Mouse (Mus musculus) hindbrain, postnatal 0 days (tissue): ENCODE measurements around the gene Ccdc60. TPM values are rescaled to one million over a fixed set of nuclear protein-coding genes. Genes with fewer than 3 reads are reported as not detected.
"Not testable (repeated sequence)": the region's sequence is repeated elsewhere in the genome, so short reads cannot be mapped to it uniquely, and the experiment has no call there.

Experiments used
- ATAC-seq: fragments of 200-750 bp; cut with Nextera tagmentation; 2 replicates; pipeline ENCODE4 v1.8.0; 2017; ENCODE audit warnings: mild to moderate bottlenecking, moderate TSS enrichment, moderate library complexity
- DNase-seq: peaks from one replicate; pipeline ENCODE4 v3.0.0-alpha.2; 2015; ENCODE audit warnings: low spot score
- H3K27ac ChIP-seq: fragments of 300-500 bp; sonication (generic); 2 replicates; pipeline ENCODE4 v1.5.1; 2014; ENCODE audit warnings: mild to moderate bottlenecking
- H3K27me3 ChIP-seq: fragments of 300-500 bp; sonication (generic); 2 replicates; pipeline ENCODE4 v1.6.1; 2014; ENCODE audit warnings: low read length, mixed read lengths; ENCODE audit not compliant: insufficient read depth
- H3K36me3 ChIP-seq: fragments of 300-500 bp; sonication (generic); 2 replicates; pipeline ENCODE4 v1.6.1; 2014; ENCODE audit warnings: low read length, mixed read lengths; ENCODE audit not compliant: insufficient read depth
- H3K4me1 ChIP-seq: fragments of 300-500 bp; sonication (generic); 2 replicates; pipeline ENCODE4 v1.6.1; 2014; ENCODE audit warnings: antibody characterized with exemption, low read length, mixed read lengths; ENCODE audit not compliant: insufficient read depth
- H3K4me2 ChIP-seq: fragments of 300-500 bp; sonication (generic); 2 replicates; pipeline ENCODE4 v1.6.1; 2014; ENCODE audit warnings: low read depth, mild to moderate bottlenecking, low read length, moderate library complexity, mixed read lengths
- H3K4me3 ChIP-seq: fragments of 300-500 bp; sonication (generic); 2 replicates; pipeline ENCODE4 v1.5.1; 2014; ENCODE audit warnings: low read length
- H3K9ac ChIP-seq: fragments of 300-500 bp; sonication (generic); replicated peaks from 2 replicates; pipeline ENCODE4 v1.6.1; 2014; ENCODE audit warnings: mild to moderate bottlenecking, low read length, moderate library complexity, mixed read lengths
- H3K9me3 ChIP-seq: fragments of 300-500 bp; sonication (generic); 2 replicates; pipeline ENCODE4 v1.6.1; 2016; ENCODE audit warnings: low read length, mixed read lengths
- CTCF ChIP-seq: IDR thresholded peaks from 2 replicates; pipeline ENCODE4 v1.5.1; 2016; ENCODE audit warnings: antibody characterized with exemption, control low read depth, low read depth
- WGBS: fragments of 180-500 bp; shearing (Covaris S2); extraction: QIAGEN DNeasy Blood & Tissue Kit; methylation state at CpG from one replicate; pipeline ENCODE4 v1.1.7; 2014; 5-methylcytosine and 5-hydroxymethylcytosine counted together
- polyA plus RNA-seq: library from polyadenylated mRNA; unstranded; fragments of >200 nt; fragmentation: Nextera tagmentation; extraction: Ambion mirVana; gene quantifications from 2 replicates; pipeline ENCODE4 v1.2.1, GENCODE M21; 2015
- total RNA-seq: library from RNA; depleted of rRNA; stranded (reverse); fragments of >200 nt; gene quantifications from 2 replicates; pipeline ENCODE4 v1.2.3, GENCODE M21; 2014

Ccdc60 gene
- total and polyA plus RNA-seq, 2 experiments from 2014 or later: 0.73 to 2.3 TPM

- Histone ChIP-seq H3K9ac (no peak overlapping the region), H3K4me1 (no peaks in the 10 kb centered on the region), H3K27me3 (no peaks in the 10 kb centered on the region), H3K27ac (no peak overlapping the region), H3K4me3 (no peak overlapping the region), H3K9me3 (no peaks in the 10 kb centered on the region), H3K4me2 (no peak overlapping the region), H3K36me3 (no peaks in the 10 kb centered on the region)
- 33% methylated on average over 13 of the region's 13 CpGs for WGBS
- no peak for DNase-seq
- no peak for TF ChIP-seq CTCF
- ATAC-seq: no peak
These were observed 108.2 kb downstream of the Ccdc60 start for GRCm38 (mm10) chr5:116180594-116180993.

DNA sequence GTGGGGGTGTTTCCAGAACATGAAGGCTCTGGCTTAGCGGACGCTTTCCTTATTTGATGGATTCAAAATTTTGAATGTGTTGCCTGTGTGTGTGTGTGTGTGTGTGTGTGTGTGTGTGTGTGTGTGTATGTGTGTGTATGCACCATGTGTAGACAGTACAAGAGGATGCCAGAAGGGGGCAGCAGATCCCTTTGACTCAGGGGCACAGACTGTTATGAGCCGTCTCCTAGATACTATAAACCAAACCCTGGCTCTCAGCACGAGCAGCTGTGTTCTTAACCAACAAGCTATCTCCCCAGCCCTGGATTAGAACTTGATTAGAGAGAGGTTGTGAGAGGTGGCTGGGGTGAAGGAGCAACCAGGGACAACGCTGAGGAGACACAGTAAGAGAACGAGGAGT lies 117.1 kb downstream of the Ccdc60 start:
- no peak for TF ChIP-seq CTCF
- DNase-seq (no peak), ATAC-seq (no peak)
- H3K9me3 ChIP-seq: 0 out of 2 replicates have a peak, but pooled peaks cover 3% of the 10 kb centered on the region
- no peaks in the 10 kb centered on the region for H3K36me3 ChIP-seq
- H3K4me3 ChIP-seq: no peak overlapping the region
- no peak overlapping the region for H3K9ac ChIP-seq
- no peak overlapping the region for H3K4me2 ChIP-seq
- no peak overlapping the region for H3K27ac ChIP-seq
- 92% methylated on average over 6 of the region's 6 CpGs for WGBS
- no peaks in the 10 kb centered on the region for H3K27me3 ChIP-seq
- no peaks in the 10 kb centered on the region for H3K4me1 ChIP-seq

GRCm38 (mm10) chr5:116166965-116167364 lies 121.8 kb downstream of the Ccdc60 start:
- no peak for TF ChIP-seq CTCF

DNA sequence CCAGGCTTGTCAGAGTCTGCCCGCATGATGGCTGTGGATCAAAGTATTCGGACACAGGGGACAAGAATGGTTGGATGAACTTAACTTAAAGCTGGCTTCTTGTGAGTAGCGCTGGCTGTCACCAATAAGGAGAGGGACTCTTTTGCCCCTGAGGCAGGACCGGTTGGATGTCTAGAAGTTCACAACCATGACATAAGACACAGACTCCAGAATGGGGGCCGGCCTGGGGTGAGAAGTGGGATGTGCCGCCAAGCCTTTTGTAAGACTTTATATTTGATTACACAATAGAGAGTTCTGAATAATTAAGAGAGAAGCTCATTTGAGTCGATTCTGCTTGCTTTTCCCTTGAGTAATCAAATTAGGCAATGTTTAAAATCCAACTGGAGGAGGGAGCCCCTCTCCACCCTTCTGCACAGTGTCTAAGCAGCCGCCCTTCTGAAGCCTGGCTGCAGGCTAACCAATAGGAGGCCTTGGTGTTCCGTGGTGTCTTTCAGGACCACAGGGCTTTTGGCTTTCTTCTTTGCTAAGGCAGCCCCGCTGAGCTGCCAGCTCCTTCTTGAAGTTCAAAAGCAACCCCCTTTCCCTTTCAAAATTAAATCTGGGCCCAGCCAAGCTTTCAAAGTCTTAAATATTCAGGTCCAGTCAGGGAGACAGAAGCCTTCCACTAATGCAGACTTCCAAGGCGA lies 123.4 kb downstream of the Ccdc60 start:
- WGBS: 44% methylated on average over 11 of the region's 11 CpGs
- Histone ChIP-seq H3K36me3 (no peaks in the 10 kb centered on the region), H3K9ac (no peak overlapping the region), H3K4me3 (no peak overlapping the region), H3K4me2 (no peak overlapping the region), H3K4me1 (no peaks in the 10 kb centered on the region), H3K27ac (no peak overlapping the region), H3K27me3 (no peaks in the 10 kb centered on the region), H3K9me3 (no peaks in the 10 kb centered on the region)
- ATAC-seq (peak; percentile 63; the same call in 1 of the 2 replicates), DNase-seq (peak; percentile 59)
- TF ChIP-seq CTCF: no peak

More at GRCm38 (mm10) chr5:116166965-116167364, 121.8 kb downstream of the Ccdc60 start:
- Histone ChIP-seq H3K4me2 (no peak overlapping the region), H3K4me3 (no peak overlapping the region), H3K9me3 (no peaks in the 10 kb centered on the region), H3K4me1 (no peaks in the 10 kb centered on the region), H3K27me3 (no peaks in the 10 kb centered on the region), H3K36me3 (no peaks in the 10 kb centered on the region), H3K9ac (no peak overlapping the region), H3K27ac (no peak overlapping the region)
- DNase-seq (no peak), ATAC-seq (no peak)
- 68% methylated on average over 13 of the region's 13 CpGs for WGBS

DNA sequence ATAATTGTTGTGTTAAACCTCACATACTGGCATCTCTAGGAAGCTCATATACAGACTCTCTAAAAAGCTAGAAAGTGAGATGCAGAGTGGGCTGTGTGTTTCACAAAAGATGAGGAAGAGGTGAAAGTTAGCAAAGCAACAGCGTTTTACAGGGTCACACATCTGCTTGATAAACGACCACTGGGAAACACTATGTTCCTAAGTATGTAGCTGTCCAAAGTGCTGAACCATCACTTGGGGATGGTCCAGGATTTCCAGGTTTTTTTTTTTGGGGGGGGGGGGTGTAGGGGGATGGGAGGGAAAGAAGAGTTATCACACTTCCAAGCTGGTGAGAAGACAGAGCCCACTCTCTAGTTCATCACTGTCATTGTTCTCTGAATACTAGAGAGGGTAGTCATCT lies 134.0 kb downstream of the Ccdc60 start:
- Histone ChIP-seq H3K9ac (no peak overlapping the region), H3K4me1 (no peaks in the 10 kb centered on the region), H3K36me3 (no peaks in the 10 kb centered on the region), H3K4me2 (no peak overlapping the region), H3K27me3 (no peaks in the 10 kb centered on the region), H3K9me3 (no peaks in the 10 kb centered on the region), H3K27ac (no peak overlapping the region), H3K4me3 (no peak overlapping the region)
- TF ChIP-seq CTCF: no peak
- DNase-seq (no peak), ATAC-seq (no peak)
- WGBS: 33% methylated on average over 2 of the region's 2 CpGs

GRCm38 (mm10) chr5:116146446-116146845 lies 142.3 kb downstream of the Ccdc60 start:
- not testable (repeated sequence) for H3K9me3 ChIP-seq, H3K4me3 ChIP-seq, DNase-seq, H3K27me3 ChIP-seq, H3K36me3 ChIP-seq, H3K9ac ChIP-seq, H3K4me1 ChIP-seq, H3K4me2 ChIP-seq, ATAC-seq, H3K27ac ChIP-seq

DNA sequence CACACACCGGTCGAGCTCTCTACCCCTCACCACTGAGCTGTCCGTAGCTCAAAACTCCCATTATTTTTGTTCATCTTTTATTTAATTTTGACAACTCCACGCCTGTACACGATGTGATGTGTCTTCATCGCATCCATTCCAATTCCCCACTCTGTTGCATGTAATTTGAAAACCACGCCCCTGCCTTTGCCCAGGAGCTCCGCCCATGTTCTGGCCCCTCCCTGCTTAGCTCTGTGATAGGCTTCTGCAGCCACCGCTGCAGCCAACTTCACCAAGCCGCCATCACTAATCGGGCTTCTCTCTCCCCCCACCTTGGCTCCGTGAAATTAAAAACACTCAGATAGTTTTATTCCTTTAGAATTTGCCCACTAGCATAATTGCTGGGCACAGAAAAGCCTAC lies 144.1 kb downstream of the Ccdc60 start:
- no peak for DNase-seq
- no peaks in the 10 kb centered on the region for H3K9me3 ChIP-seq
- ATAC-seq: no peak
- WGBS: 70% methylated on average over 12 of the region's 12 CpGs
- H3K27me3 ChIP-seq: no peaks in the 10 kb centered on the region
- H3K9ac ChIP-seq: no peak overlapping the region
- no peak overlapping the region for H3K4me3 ChIP-seq
- H3K4me2 ChIP-seq: no peak overlapping the region
- TF ChIP-seq CTCF: no peak
- no peaks in the 10 kb centered on the region for H3K4me1 ChIP-seq
- no peaks in the 10 kb centered on the region for H3K36me3 ChIP-seq
- no peak overlapping the region for H3K27ac ChIP-seq
